Mouse (Mus musculus): ENCODE results near the gene Itpr1.

GRCm38 (mm10) chr6:108428383-108428782 is 215.5 kb downstream of the Itpr1 start:
- no peak for TF ChIP-seq POLR2A (IDR thresholded peaks at IDR 0.05; ENCODE audit: low read depth, low read length)
- TF ChIP-seq CTCF (conservative IDR thresholded peaks at IDR 0.05; ENCODE audit: insufficient read depth, insufficient read length, low read depth, low read length): no peak
